Mouse (Mus musculus): ENCODE measurements at regions not wholly inside any gene's neighbourhood (a gene's known extent, or its start where the extent isn't known, plus 50 kb on each side); places are given as distances from the start of the nearest gene placed in this dataset.
A peak's percentile ranks its signal among the peaks of the same experiment; 100 is the strongest.

GRCm38 (mm10) chr6:47381451-47381850 lies 71.7 kb upstream of the Cul1 start:
- no peaks in the 10 kb centered on the region for H3K36me3 ChIP-seq (ENCODE audit: control insufficient read depth)
- H3K9me3 ChIP-seq (ENCODE audit: control insufficient read depth, low read length), result no peaks in the 10 kb centered on the region
- TF ChIP-seq TAL1 (IDR thresholded peaks at IDR 0.05; ENCODE audit: low read length), result no peak
- TF ChIP-seq GATA1 (IDR thresholded peaks at IDR 0.05; ENCODE audit: low read length), result no peak
- no peak overlapping the region for H3K4me3 ChIP-seq (replicated peaks)
- H3K4me1 ChIP-seq (ENCODE audit: control insufficient read depth), result no peaks in the 10 kb centered on the region
- H3K27me3 ChIP-seq (ENCODE audit: control insufficient read depth), result no peaks in the 10 kb centered on the region

GRCm38 (mm10) chr6:47386550-47386949 lies 66.6 kb upstream of the Cul1 start:
- H3K4me3 ChIP-seq (replicated peaks), result no peak overlapping the region
- no peaks in the 10 kb centered on the region for H3K9me3 ChIP-seq (ENCODE audit: control insufficient read depth, low read length)
- H3K27me3 ChIP-seq (ENCODE audit: control insufficient read depth), result no peaks in the 10 kb centered on the region
- no peaks in the 10 kb centered on the region for H3K36me3 ChIP-seq (ENCODE audit: control insufficient read depth)
- TF ChIP-seq GATA1 (IDR thresholded peaks at IDR 0.05; ENCODE audit: low read length) (no peak), TAL1 (IDR thresholded peaks at IDR 0.05; ENCODE audit: low read length) (no peak)
- no peaks in the 10 kb centered on the region for H3K4me1 ChIP-seq (ENCODE audit: control insufficient read depth)

GRCm38 (mm10) chr6:47389908-47390307 lies 63.3 kb upstream of the Cul1 start:
- H3K36me3 ChIP-seq (ENCODE audit: control insufficient read depth), result no peaks in the 10 kb centered on the region
- H3K27me3 ChIP-seq (ENCODE audit: control insufficient read depth), result no peaks in the 10 kb centered on the region
- H3K4me3 ChIP-seq (replicated peaks), result no peak overlapping the region
- no peaks in the 10 kb centered on the region for H3K9me3 ChIP-seq (ENCODE audit: control insufficient read depth, low read length)
- no peaks in the 10 kb centered on the region for H3K4me1 ChIP-seq (ENCODE audit: control insufficient read depth)
- no peak for TF ChIP-seq GATA1 (IDR thresholded peaks at IDR 0.05; ENCODE audit: low read length)
- no peak for TF ChIP-seq TAL1 (IDR thresholded peaks at IDR 0.05; ENCODE audit: low read length)

- H3K9me3 ChIP-seq (ENCODE audit: control insufficient read depth, low read length), result no peaks in the 10 kb centered on the region
- H3K4me3 ChIP-seq (replicated peaks), result no peak overlapping the region
- no peaks in the 10 kb centered on the region for H3K36me3 ChIP-seq (ENCODE audit: control insufficient read depth)
- H3K4me1 ChIP-seq (ENCODE audit: control insufficient read depth), result no peaks in the 10 kb centered on the region
- no peaks in the 10 kb centered on the region for H3K27me3 ChIP-seq (ENCODE audit: control insufficient read depth)
- TF ChIP-seq GATA1 (IDR thresholded peaks at IDR 0.05; ENCODE audit: low read length) (no peak), TAL1 (IDR thresholded peaks at IDR 0.05; ENCODE audit: low read length) (no peak)
Measured at GRCm38 (mm10) chr6:47390436-47391002, 62.7 kb upstream of the Cul1 start.

GRCm38 (mm10) chr6:47391014-47391802 lies 62.0 kb upstream of the Cul1 start:
- H3K27me3 ChIP-seq (ENCODE audit: control insufficient read depth), result no peaks in the 10 kb centered on the region
- no peaks in the 10 kb centered on the region for H3K9me3 ChIP-seq (ENCODE audit: control insufficient read depth, low read length)
- no peak overlapping the region for H3K4me3 ChIP-seq (replicated peaks)
- no peaks in the 10 kb centered on the region for H3K4me1 ChIP-seq (ENCODE audit: control insufficient read depth)
- TF ChIP-seq GATA1 (IDR thresholded peaks at IDR 0.05; ENCODE audit: low read length) (no peak), TAL1 (IDR thresholded peaks at IDR 0.05; ENCODE audit: low read length) (no peak)
- no peaks in the 10 kb centered on the region for H3K36me3 ChIP-seq (ENCODE audit: control insufficient read depth)

- H3K36me3 ChIP-seq (ENCODE audit: control insufficient read depth), result no peaks in the 10 kb centered on the region
- no peaks in the 10 kb centered on the region for H3K27me3 ChIP-seq (ENCODE audit: control insufficient read depth)
- H3K4me1 ChIP-seq (ENCODE audit: control insufficient read depth), result no peaks in the 10 kb centered on the region
- TF ChIP-seq GATA1 (IDR thresholded peaks at IDR 0.05; ENCODE audit: low read length) (peak; percentile 54), TAL1 (IDR thresholded peaks at IDR 0.05; ENCODE audit: low read length) (no peak)
- no peak overlapping the region for H3K4me3 ChIP-seq (replicated peaks)
- no peaks in the 10 kb centered on the region for H3K9me3 ChIP-seq (ENCODE audit: control insufficient read depth, low read length)
Measured at GRCm38 (mm10) chr6:47395465-47396337, 57.5 kb upstream of the Cul1 start.

All from erythroblast, embryonic 14.5 days (primary cell).